Mouse (Mus musculus) gastrocnemius, postnatal 10 days (tissue): Measurements from ENCODE around the gene Ptpdc1. TPM values are rescaled to one million over a fixed set of nuclear protein-coding genes. Genes with fewer than 3 reads are reported as not detected.

ENCODE experiments used
- DNase-seq: peaks from one replicate; pipeline ENCODE4 v3.0.0; 2021; ENCODE audit warnings: mixed read lengths
- long read RNA-seq, 2 experiments: library from polyadenylated mRNA; stranded (forward); transcript quantifications; one replicate each; pipeline ENCODE4 v2.0.0; 2021
- total RNA-seq, 2 experiments: library from RNA; stranded (reverse); gene quantifications; 2 replicates each; pipeline ENCODE4 v1.2.3; 2021

The Ptpdc1 gene
- total RNA-seq: 10 to 100 TPM in 1 of 2 experiments, 1 to 10 TPM in 1; 8.1 to 10.4 TPM
- long read RNA-seq, experiment 1, full-length matches to known transcripts: 3 of 5 reads
- long read RNA-seq, experiment 1, partial matches to known transcripts: 0 of 5 reads
- long read RNA-seq, experiment 1, other reads (novel, unspliced or antisense): 2 of 5 reads
- long read RNA-seq, experiment 2, full-length matches to known transcripts: 6 of 12 reads
- long read RNA-seq, experiment 2, partial matches to known transcripts: 1 of 12 reads
- long read RNA-seq, experiment 2, other reads (novel, unspliced or antisense): 5 of 12 reads

GRCm38 (mm10) chr13:48625433-48626184 lies at the start of gene Ptpdc1:
TSS of gene Ptpdc1 (minus strand) at chr13:48625664.
- DNase-seq: peak; percentile 96

GRCm38 (mm10) chr13:48674609-48675008 lies 49.1 kb upstream of the Ptpdc1 start:
- DNase-seq: no peak

- DNase-seq: no peak
These were observed 46.9 kb upstream of the Ptpdc1 start for GRCm38 (mm10) chr13:48672312-48672840.

- no peak for DNase-seq
These were observed 43.6 kb upstream of the Ptpdc1 start for GRCm38 (mm10) chr13:48668976-48669534.

- no peak for DNase-seq
These were observed 42.9 kb upstream of the Ptpdc1 start for GRCm38 (mm10) chr13:48668091-48668975.

GRCm38 (mm10) chr13:48667461-48667860 lies 42.0 kb upstream of the Ptpdc1 start:
- no peak for DNase-seq

- no peak for DNase-seq
These were observed 40.5 kb upstream of the Ptpdc1 start for GRCm38 (mm10) chr13:48665656-48666597.

GRCm38 (mm10) chr13:48664916-48665655 lies 39.6 kb upstream of the Ptpdc1 start:
- DNase-seq: no peak

- no peak for DNase-seq
These were observed 38.5 kb upstream of the Ptpdc1 start for GRCm38 (mm10) chr13:48663988-48664339.

- no peak for DNase-seq
These were observed 37.9 kb upstream of the Ptpdc1 start for GRCm38 (mm10) chr13:48663211-48663987.

GRCm38 (mm10) chr13:48662431-48663143 lies 37.1 kb upstream of the Ptpdc1 start, which contains the start of gene Barx1:
TSS of gene Barx1 (plus strand) at chr13:48662998.
- DNase-seq: no peak

- DNase-seq: no peak
These were observed 36.1 kb upstream of the Ptpdc1 start for GRCm38 (mm10) chr13:48661561-48661960.

GRCm38 (mm10) chr13:48660741-48661140 lies 35.3 kb upstream of the Ptpdc1 start:
- no peak for DNase-seq

- no peak for DNase-seq
These were observed 34.8 kb upstream of the Ptpdc1 start for GRCm38 (mm10) chr13:48660221-48660734.

- DNase-seq: no peak
These were observed 34.1 kb upstream of the Ptpdc1 start for GRCm38 (mm10) chr13:48659254-48660220.

GRCm38 (mm10) chr13:48658588-48659253 lies 33.3 kb upstream of the Ptpdc1 start:
- DNase-seq: no peak

GRCm38 (mm10) chr13:48657791-48658190 lies 32.3 kb upstream of the Ptpdc1 start:
- no peak for DNase-seq
